Comparison of ENCODE assay signal across 21 mouse cellular contexts in genomic region chr8:118744991-118745390, GRCm38 (mm10).
A peak's percentile ranks its signal among the peaks of the same experiment; 100 is the strongest.
DNase-seq lines count a peak whose midpoint lies in the region; ATAC-seq and TF ChIP-seq lines count a peak whose summit lies in the region.
"Had no signal": no experiment of that assay in that cellular context is flagged by ENCODE, and none has a peak within 500 bp of the region (broad histone marks: within the 10 kb centered on the region; RNA-seq: fewer than 3 reads in every experiment).

No protein-coding gene starts in this region.

- no peaks in the 10 kb centered on the region for H3K4me1 ChIP-seq in lung, embryonic 14.5 days (ENCODE audit: insufficient read depth)
- H3K4me1 ChIP-seq: embryonic facial prominence, embryonic 10.5 days; forebrain, embryonic 13.5 days; midbrain, embryonic 10.5 days had no signal

- no peak overlapping the region for H3K27ac ChIP-seq in lung, embryonic 14.5 days (ENCODE audit: low read depth)
- H3K27ac ChIP-seq: embryonic facial prominence, embryonic 10.5 days; forebrain, embryonic 13.5 days; midbrain, embryonic 10.5 days had no signal

- ATAC-seq in lung, embryonic 14.5 days (ENCODE audit: insufficient read depth), result no peak
- ATAC-seq: forebrain, embryonic 13.5 days; inflammation-experienced regulatory T-cells, adult 6 months had no signal

- DNase-seq in heart, adult 11 months, result peak; percentile 86
- no peak for DNase-seq in heart, postnatal 10 days
- no peak for DNase-seq in lung, embryonic 14.5 days
- no peak for DNase-seq in lung, postnatal 25 days (ENCODE audit: low spot score)
- DNase-seq in ZHBTc4 (ENCODE audit: low read depth, low spot score), result peak; percentile 60
- DNase-seq in testis, postnatal 10 days (ENCODE audit: low spot score), result peak; percentile 44
- no peak for DNase-seq in right cerebral cortex, postnatal 36 days (ENCODE audit: low spot score in 2 of 2)
- no peak for DNase-seq in MN1 (ENCODE audit: low spot score)
- DNase-seq: adrenal gland, postnatal 25 days; cerebellum, adult 18-20 months; cerebellum, postnatal 36 days; gastrocnemius, postnatal 14 days; lung, adult 18-20 months; lung, postnatal 36 days; right cerebral cortex, adult 18-20 months; thymus, adult 2 months had no signal

- no peaks in the 10 kb centered on the region for H3K9me3 ChIP-seq in lung, embryonic 14.5 days (ENCODE audit: low read depth, low read length)
- H3K9me3 ChIP-seq: embryonic facial prominence, embryonic 10.5 days; forebrain, embryonic 13.5 days; midbrain, embryonic 10.5 days had no signal

- no peak overlapping the region for H3K4me2 ChIP-seq in lung, embryonic 14.5 days
- H3K4me2 ChIP-seq: forebrain, embryonic 13.5 days; liver, embryonic 11.5 days had no signal

- no peaks in the 10 kb centered on the region for H3K27me3 ChIP-seq in lung, embryonic 14.5 days (ENCODE audit: insufficient read depth, low read length)
- H3K27me3 ChIP-seq: forebrain, embryonic 13.5 days had no signal

- 0 out of 2 replicates have a peak, but pooled peaks have one; percentile 6 for TF ChIP-seq CTCF in lung, embryonic 14.5 days (IDR thresholded peaks at IDR 0.05; ENCODE audit: low read depth)

- 84% methylated on average over 13 of the region's 13 CpGs for WGBS in lung, embryonic 14.5 days

- intact Hi-C loops in heart, postnatal 10 days (cut with DNase I), result no loop called here

- H3K4me3 ChIP-seq in lung, embryonic 14.5 days (ENCODE audit: low read depth, low read length), result no peak overlapping the region
- H3K4me3 ChIP-seq: embryonic facial prominence, embryonic 10.5 days; forebrain, embryonic 13.5 days; midbrain, embryonic 10.5 days had no signal

- H3K9ac ChIP-seq in lung, embryonic 14.5 days, result no peak overlapping the region
- H3K9ac ChIP-seq: forebrain, embryonic 13.5 days had no signal

- no peaks in the 10 kb centered on the region for H3K36me3 ChIP-seq in lung, embryonic 14.5 days (ENCODE audit: insufficient read depth)
- H3K36me3 ChIP-seq: embryonic facial prominence, embryonic 10.5 days; midbrain, embryonic 10.5 days had no signal

Comparison
In these comparisons a context has a peak if more than half of its experiments do, and no peak if none do; other contexts are left out.
1. DNase-seq: peak in heart, adult 11 months (single experiment), ZHBTc4 (single experiment) and testis, postnatal 10 days (single experiment); none in heart, postnatal 10 days (0 of 2), lung, embryonic 14.5 days (single experiment), lung, postnatal 25 days (single experiment), right cerebral cortex, postnatal 36 days (0 of 2) and MN1 (single experiment).